Mouse (Mus musculus) MEL (cell line): ENCODE measurements at regions not wholly inside any gene's neighbourhood (a gene's known extent, or its start where the extent isn't known, plus 50 kb on each side); places are given as distances from the start of the nearest gene placed in this dataset.

Experiments used
- DNase-seq: peaks from one replicate; pipeline ENCODE4 v3.0.0; 2011; ENCODE audit warnings: low read depth, low spot score
- H3K27ac ChIP-seq: 2 replicates; pipeline ENCODE4 v1.5.1; 2012; ENCODE audit warnings: low read depth, mild to moderate bottlenecking, control low read depth, low read length, moderate library complexity; ENCODE audit not compliant: control insufficient read depth
- H3K27me3 ChIP-seq, 2 experiments: fragments of 150-350 bp in 1 of 2; sonication (generic) in 1 of 2; 2 replicates each; pipeline ENCODE4 v1.6.1; 2012; ENCODE audit warnings: low read length in 2 of 2, mild to moderate bottlenecking in 2 of 2, improper control_type of control experiment in 1 of 2, moderate library complexity in 1 of 2; ENCODE audit not compliant: insufficient read depth in 2 of 2, control insufficient read depth in 1 of 2
- H3K36me3 ChIP-seq, 2 experiments: 2 replicates each; pipeline ENCODE4 v1.6.1; 2012 to 2014; ENCODE audit warnings: low read length in 2 of 2, improper control_type of control experiment in 1 of 2, inconsistent platforms in 1 of 2, mild to moderate bottlenecking in 1 of 2; ENCODE audit not compliant: insufficient read depth in 2 of 2, control insufficient read depth in 1 of 2
- H3K4me1 ChIP-seq, 2 experiments: fragments of 150-350 bp in 1 of 2; sonication (generic) in 1 of 2; 2 replicates each; pipeline ENCODE4 v1.6.1; 2012; ENCODE audit warnings: low read length in 2 of 2, improper control_type of control experiment in 1 of 2, mild to moderate bottlenecking in 1 of 2; ENCODE audit not compliant: insufficient read depth in 2 of 2, control insufficient read depth in 1 of 2
- H3K4me3 ChIP-seq, 2 experiments: fragments of 150-350 bp in 1 of 2; sonication (generic) in 1 of 2; 2 replicates each; pipeline ENCODE4 v1.5.1; 2012; ENCODE audit warnings: low read depth in 2 of 2, low read length in 2 of 2, mild to moderate bottlenecking in 2 of 2, moderate library complexity in 2 of 2, control low read depth in 1 of 2, improper control_type of control experiment in 1 of 2; ENCODE audit not compliant: control insufficient read depth in 1 of 2, insufficient read depth in 1 of 2
- H3K79me2 ChIP-seq: 2 replicates; pipeline ENCODE4 v1.6.1; 2012; ENCODE audit warnings: mild to moderate bottlenecking, low read length, moderate library complexity; ENCODE audit not compliant: control insufficient read depth, poor library complexity, insufficient read depth
- H3K9ac ChIP-seq: 2 replicates; pipeline ENCODE4 v1.6.1; 2012; ENCODE audit warnings: low read depth, mild to moderate bottlenecking, control low read depth, low read length, moderate library complexity; ENCODE audit not compliant: control insufficient read depth, poor library complexity, severe bottlenecking
- H3K9me3 ChIP-seq: fragments of 150-350 bp; sonication (generic); replicated peaks from 2 replicates; pipeline ENCODE4 v1.6.1; 2012; ENCODE audit warnings: mild to moderate bottlenecking, low read length, improper control_type of control experiment, moderate library complexity; ENCODE audit not compliant: insufficient read depth
- CHD1 ChIP-seq: IDR thresholded peaks from 2 replicates; pipeline ENCODE4 v1.6.1; 2012; ENCODE audit warnings: low read depth, mild to moderate bottlenecking, inconsistent platforms, low read length, improper control_type of control experiment
- ETS1 ChIP-seq: IDR thresholded peaks from 2 replicates; pipeline ENCODE4 v1.6.1; 2012; ENCODE audit warnings: low read depth, mild to moderate bottlenecking, inconsistent platforms, low read length, improper control_type of control experiment, moderate library complexity
- GABPA ChIP-seq: IDR thresholded peaks from 2 replicates; pipeline ENCODE4 v1.6.1; 2012; ENCODE audit warnings: low read depth, mild to moderate bottlenecking, inconsistent platforms, low read length, improper control_type of control experiment, moderate library complexity
- GATA1 ChIP-seq: IDR thresholded peaks from 2 replicates; pipeline ENCODE4 v1.6.1; 2011; ENCODE audit warnings: low read depth, low read length, improper control_type of control experiment
- JUND ChIP-seq: IDR thresholded peaks from 2 replicates; pipeline ENCODE4 v1.6.1; 2011; ENCODE audit warnings: low read depth, mild to moderate bottlenecking, improper control_type of control experiment, low read length
- MAFK ChIP-seq: IDR thresholded peaks from 2 replicates; pipeline ENCODE4 v1.6.1; 2011; ENCODE audit warnings: low read depth, mild to moderate bottlenecking, low read length, improper control_type of control experiment, borderline replicate concordance
- MEF2A ChIP-seq: IDR thresholded peaks from 2 replicates; pipeline ENCODE4 v1.6.1; 2014; ENCODE audit warnings: low read depth, mild to moderate bottlenecking, inconsistent platforms, low read length, improper control_type of control experiment; ENCODE audit not compliant: poor library complexity, insufficient replicate concordance, severe bottlenecking; ENCODE audit errors: extremely low read depth
- NELFE ChIP-seq: IDR thresholded peaks from 2 replicates; pipeline ENCODE4 v1.6.1; 2011; ENCODE audit warnings: low read depth, low read length, improper control_type of control experiment
- NRF1 ChIP-seq: IDR thresholded peaks from 2 replicates; pipeline ENCODE4 v1.6.1; 2014; ENCODE audit warnings: low read depth, mild to moderate bottlenecking, inconsistent platforms, low read length, improper control_type of control experiment, moderate library complexity; ENCODE audit not compliant: poor library complexity, insufficient read depth, severe bottlenecking
- SMC3 ChIP-seq: IDR thresholded peaks from 2 replicates; pipeline ENCODE4 v1.6.1; 2011; ENCODE audit warnings: low read depth, low read length, improper control_type of control experiment
- USF1 ChIP-seq: IDR thresholded peaks from 2 replicates; pipeline ENCODE4 v1.6.1; 2014; ENCODE audit warnings: low read depth, mild to moderate bottlenecking, inconsistent platforms, low read length, improper control_type of control experiment, moderate library complexity
- USF2 ChIP-seq, 2 experiments: IDR thresholded peaks; 2 replicates each; pipeline ENCODE4 v1.6.1; 2011 to 2012; ENCODE audit warnings: improper control_type of control experiment in 2 of 2, low read length in 2 of 2, borderline replicate concordance in 1 of 2, inconsistent platforms in 1 of 2, low read depth in 1 of 2, mild to moderate bottlenecking in 1 of 2; ENCODE audit not compliant: insufficient read depth in 1 of 2
- ZC3H11A ChIP-seq: IDR thresholded peaks from 2 replicates; pipeline ENCODE4 v1.6.1; 2012; ENCODE audit warnings: low read depth, mild to moderate bottlenecking, inconsistent platforms, low read length, improper control_type of control experiment

DNA sequence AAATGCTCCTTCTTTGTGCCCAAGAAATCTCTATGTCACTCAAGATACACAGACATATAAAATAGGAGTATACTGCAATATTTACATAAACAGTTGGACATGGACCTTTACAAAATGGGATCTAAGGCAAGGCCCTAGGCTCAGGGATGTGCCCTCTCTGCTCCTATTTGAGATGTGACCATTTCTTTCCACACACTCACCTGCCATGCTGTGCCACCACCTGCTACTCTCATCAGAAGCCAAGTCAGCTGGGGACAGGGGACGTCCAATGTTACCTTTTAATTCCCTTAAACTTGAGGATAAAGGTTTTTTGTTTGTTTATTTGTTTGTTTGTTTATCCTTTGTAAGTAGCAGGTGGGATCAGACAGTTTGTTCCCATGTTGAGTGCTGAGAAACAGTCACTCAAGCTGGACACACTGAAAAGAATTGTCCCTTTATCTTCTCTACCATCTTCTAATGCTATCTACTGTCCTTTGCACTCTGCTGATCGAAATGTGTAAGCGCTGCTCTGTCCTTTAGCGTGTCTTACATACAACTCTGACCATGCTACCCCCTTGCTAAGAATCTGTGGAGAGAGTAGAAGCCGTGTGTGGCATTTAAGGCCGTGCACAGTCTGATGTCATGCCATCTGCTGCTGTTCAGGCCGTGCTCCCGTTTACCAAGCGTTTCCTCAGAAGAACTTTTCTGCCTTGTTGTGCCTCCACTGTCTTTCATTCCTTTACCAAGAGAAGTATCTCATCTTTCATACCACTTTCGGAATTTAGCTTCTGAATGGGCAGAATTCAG lies 147.9 kb upstream of the Ndst3 start:
- TF ChIP-seq USF1 (no peak), JUND (no peak), ETS1 (no peak), CHD1 (no peak), SMC3 (no peak), GABPA (no peak), USF2 (IDR thresholded peaks at IDR 0.05; ENCODE audit: borderline replicate concordance in 1 of 2, insufficient read depth in 1 of 2, low read depth in 1 of 2, low read length in 2 of 2) (no peak), GATA1 (no peak)
- Histone ChIP-seq H3K9me3 (no peaks in the 10 kb centered on the region), H3K9ac (no peak overlapping the region)

DNA sequence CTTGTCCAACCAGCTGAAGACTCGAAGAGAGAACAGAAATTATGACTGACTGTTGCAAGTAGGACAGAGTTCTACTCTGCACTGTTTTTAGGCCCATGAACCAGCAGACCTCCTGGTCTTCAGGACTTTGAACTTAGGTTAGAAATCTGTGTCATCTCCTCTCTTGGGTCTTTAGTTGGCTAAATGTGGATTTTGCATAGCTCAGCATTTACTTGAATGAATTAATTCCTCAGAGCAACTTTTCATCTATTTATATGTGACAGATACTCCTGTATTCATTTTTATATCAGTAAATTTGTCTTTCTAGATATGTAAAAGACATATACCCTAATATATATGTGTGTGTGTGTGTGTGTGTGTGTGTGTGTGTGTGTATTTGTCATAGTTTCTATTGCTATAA lies 155.9 kb upstream of the Ndst3 start:
- no peak overlapping the region for H3K27ac ChIP-seq
- no peaks in the 10 kb centered on the region for H3K79me2 ChIP-seq
- no peak overlapping the region for H3K9ac ChIP-seq
- no peaks in the 10 kb centered on the region for H3K4me1 ChIP-seq
- no peak for TF ChIP-seq NELFE
- TF ChIP-seq MAFK, result 0 out of 2 replicates have a peak, but pooled peaks have one; percentile 19
- TF ChIP-seq MEF2A, result no peak
- H3K27me3 ChIP-seq, result no peaks in the 10 kb centered on the region
- no peak overlapping the region for H3K4me3 ChIP-seq
- no peaks in the 10 kb centered on the region for H3K9me3 ChIP-seq
- no peaks in the 10 kb centered on the region for H3K36me3 ChIP-seq
- no peak for DNase-seq

More for the DNA sequence above, 147.9 kb upstream of the Ndst3 start:
- no peak overlapping the region for H3K27ac ChIP-seq
- no peaks in the 10 kb centered on the region for H3K27me3 ChIP-seq
- no peaks in the 10 kb centered on the region for H3K4me1 ChIP-seq
- H3K36me3 ChIP-seq, result no peaks in the 10 kb centered on the region
- no peaks in the 10 kb centered on the region for H3K79me2 ChIP-seq
- no peak for DNase-seq
- no peak overlapping the region for H3K4me3 ChIP-seq

DNA sequence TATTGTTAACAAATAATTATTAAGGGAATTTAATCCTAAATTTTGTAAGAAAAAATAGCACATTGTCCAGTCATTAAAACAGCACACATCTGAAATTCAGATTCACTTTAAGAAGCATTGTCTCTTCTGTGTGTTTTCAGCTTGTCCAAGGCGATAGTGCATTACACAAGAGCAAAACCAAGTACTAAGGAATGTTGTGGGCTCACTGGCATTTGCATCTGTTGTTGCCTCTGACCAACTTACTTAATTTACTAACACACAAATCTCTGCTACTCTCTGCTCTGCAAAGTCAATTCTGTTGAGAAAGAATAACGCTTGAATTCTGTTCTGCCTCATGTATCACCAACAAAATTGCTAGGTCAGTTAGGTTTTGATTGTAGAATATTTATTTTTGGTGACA lies 158.0 kb upstream of the Ndst3 start:
- H3K4me1 ChIP-seq, result no peaks in the 10 kb centered on the region
- no peak overlapping the region for H3K27ac ChIP-seq
- no peaks in the 10 kb centered on the region for H3K36me3 ChIP-seq
- H3K27me3 ChIP-seq, result no peaks in the 10 kb centered on the region
- H3K79me2 ChIP-seq, result no peaks in the 10 kb centered on the region
- no peak for DNase-seq
- no peak for TF ChIP-seq ZC3H11A
- TF ChIP-seq NRF1, result no peak
- no peak overlapping the region for H3K4me3 ChIP-seq
- no peaks in the 10 kb centered on the region for H3K9me3 ChIP-seq
- no peak overlapping the region for H3K9ac ChIP-seq
